Mouse (Mus musculus) NIH3T3 (cell line): ENCODE results near the gene Iqschfp.

Source experiments
- DNase-seq: peaks from one replicate; pipeline ENCODE4 v3.0.0-alpha.2; 2012; ENCODE audit warnings: low read depth

Gene Iqschfp

DNA sequence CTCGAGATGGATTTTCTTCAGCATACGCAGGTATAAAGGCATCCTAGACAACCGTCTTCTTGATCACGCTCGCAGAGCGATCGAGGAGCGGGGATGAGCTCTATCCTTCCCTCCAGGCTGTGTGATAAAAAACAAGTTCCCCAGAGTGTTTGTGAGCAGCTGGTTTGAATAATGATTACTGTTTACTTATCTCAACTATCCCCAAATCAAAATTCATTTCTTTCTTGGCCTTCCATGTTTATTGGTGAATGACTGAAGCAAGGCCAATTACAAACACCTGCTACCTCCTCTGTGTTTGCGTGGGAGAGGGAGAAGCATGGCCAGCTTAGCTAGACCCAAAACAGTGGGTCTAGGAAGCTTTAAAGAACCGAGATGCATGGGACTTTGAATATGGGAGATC lies 712.9 kb downstream of the Iqschfp start:
- DNase-seq: no peak

DNA sequence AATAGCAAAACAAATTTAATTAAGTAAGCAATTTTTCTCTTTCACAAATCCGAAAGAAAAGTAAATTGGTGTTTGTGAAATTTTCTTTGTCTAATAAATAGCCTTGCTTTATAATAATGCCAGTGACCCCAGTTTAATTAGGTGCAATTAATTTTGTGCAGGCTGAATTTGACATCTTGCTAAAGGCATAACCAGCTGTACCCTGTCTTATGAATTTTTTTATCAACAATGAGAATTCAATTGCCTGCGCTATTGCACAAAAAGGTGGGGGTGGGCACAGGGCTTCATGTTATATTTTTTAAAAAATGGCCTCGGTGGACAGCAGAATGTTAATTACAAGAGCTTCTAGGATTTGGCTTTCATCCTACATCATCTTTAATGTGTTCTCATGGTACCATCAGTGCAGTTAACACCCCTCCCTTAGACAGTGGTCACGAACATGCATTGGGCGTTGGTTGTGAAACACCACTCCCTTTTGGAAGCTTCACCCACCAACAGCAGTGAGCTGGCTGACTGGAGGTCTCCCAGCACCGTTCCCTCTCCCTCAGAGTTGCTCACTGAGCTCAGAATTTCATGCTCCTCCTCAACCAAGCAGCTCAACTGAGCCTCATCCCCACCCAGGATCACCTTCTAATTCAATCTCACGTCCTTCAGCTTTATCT lies 714.0 kb downstream of the Iqschfp start:
- no peak for DNase-seq

GRCm38 (mm10) chr3:68606730-68607129 lies 714.7 kb downstream of the Iqschfp start:
- no peak for DNase-seq

DNA sequence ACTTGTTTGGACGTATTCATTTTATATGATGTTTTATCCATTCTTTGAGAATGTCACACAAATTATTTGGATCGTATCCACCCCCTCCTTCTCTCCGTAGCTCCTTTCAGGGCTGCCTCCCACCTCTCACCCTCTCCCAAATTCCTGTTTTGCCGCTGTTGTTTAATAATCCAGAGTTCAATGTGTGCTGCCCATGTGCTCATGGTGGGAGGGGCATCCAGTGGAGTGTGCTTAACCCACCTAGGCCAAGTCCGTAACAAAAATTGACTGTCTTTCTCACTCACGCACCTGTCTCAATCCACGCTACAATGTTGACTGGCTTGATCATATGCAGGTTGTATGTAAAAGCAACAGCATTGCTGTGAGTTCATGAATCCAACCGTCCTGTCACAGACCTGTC lies 715.3 kb downstream of the Iqschfp start:
- DNase-seq: no peak

- DNase-seq: peak; percentile 85
Observed at GRCm38 (mm10) chr3:68608848-68609497, 716.9 kb downstream of the Iqschfp start.

GRCm38 (mm10) chr3:68610011-68610410 lies 718.0 kb downstream of the Iqschfp start:
- peak; percentile 68 for DNase-seq

DNA sequence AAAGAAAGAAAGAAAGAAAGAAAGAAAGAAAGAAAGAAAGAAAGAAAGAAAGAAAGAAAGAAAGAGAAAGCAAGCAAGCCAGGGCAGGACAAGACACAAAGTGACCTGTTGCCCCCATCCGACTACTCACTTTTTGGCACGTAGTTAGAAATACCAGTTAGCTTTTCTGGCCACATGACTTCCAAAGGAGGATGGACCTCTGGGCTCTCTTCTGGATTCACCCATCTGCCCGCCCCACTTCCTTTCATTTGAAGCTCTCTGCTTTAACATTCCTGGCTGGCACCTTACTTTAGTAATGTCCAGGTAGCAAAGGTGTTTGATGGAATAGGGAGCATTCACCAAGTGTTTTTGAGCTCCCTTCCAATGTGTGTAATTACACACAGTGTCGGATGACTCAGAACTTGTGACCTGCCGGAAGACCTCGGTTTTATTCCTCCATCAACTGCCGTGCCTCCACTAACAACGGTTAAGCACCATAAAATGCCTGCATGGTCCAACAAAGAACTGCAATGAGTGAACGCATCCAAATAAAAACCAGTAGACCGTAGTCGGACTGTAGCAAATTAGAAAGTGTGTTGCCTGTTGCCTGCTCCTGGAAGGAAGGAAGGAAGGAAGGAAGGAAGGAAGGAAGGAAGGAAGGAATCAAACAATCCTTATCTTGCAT lies 718.7 kb downstream of the Iqschfp start:
- peak; percentile 32 for DNase-seq

DNA sequence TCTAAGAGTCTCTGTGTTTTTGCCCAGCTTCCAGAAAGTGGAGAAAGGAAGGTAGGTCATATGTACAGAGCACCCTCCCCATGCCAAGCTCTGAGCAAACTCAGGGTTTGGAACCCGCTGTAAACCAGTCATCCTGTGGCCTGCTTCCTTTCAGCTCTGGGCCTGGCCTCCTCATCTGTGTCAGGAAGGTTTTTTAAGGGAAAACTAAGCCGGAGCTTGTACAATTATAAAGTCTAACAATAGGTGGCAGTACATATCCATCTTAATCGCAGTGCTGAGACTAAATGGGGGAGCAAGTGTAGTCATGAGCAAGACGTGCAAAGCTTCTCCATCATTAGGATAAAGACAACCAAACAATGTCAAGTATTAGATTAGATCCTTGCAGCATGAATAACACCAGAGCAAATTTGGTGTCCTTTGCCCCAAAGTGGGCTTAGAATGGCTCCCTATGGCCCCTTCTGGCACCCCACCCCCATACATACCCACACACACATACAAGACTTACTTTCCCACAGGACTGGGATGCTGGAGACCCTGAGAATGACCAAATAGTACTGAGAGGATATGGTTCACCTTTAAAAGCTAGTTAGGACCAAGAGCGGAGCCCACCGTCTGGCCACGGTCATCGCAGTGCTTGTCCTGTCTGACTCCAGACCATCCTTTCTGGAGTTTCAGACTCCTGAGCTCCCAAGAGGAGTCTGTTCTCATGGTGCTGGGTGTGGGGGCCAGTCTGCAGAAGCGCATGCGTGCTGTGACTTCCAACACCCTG lies 723.2 kb downstream of the Iqschfp start:
- DNase-seq: peak; percentile 82

DNA sequence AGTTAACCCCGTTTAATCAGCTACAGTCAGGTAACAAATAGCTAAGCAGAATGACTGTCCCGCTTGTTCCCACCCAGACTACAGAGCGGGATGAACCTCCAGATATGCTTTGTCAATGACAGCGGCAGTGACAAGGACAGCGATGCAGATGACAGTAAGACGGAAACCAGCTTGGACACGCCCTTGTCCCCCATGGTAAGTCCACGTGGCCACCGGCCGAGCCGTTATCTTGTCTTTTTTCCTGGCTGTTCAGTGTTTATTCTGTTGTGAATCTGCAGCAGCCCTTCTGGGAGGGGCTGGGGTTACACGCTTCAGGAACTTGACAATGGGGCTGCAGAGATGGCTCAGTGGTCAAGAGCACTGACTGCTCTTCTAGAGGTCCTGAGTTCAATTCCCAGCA lies 724.3 kb downstream of the Iqschfp start:
- DNase-seq: no peak

GRCm38 (mm10) chr3:68617708-68618107 lies 725.7 kb downstream of the Iqschfp start:
- DNase-seq: no peak

GRCm38 (mm10) chr3:68619097-68619496 lies 727.1 kb downstream of the Iqschfp start:
- DNase-seq: no peak

- no peak for DNase-seq
Observed at GRCm38 (mm10) chr3:68621971-68622370, 729.9 kb downstream of the Iqschfp start.

DNA sequence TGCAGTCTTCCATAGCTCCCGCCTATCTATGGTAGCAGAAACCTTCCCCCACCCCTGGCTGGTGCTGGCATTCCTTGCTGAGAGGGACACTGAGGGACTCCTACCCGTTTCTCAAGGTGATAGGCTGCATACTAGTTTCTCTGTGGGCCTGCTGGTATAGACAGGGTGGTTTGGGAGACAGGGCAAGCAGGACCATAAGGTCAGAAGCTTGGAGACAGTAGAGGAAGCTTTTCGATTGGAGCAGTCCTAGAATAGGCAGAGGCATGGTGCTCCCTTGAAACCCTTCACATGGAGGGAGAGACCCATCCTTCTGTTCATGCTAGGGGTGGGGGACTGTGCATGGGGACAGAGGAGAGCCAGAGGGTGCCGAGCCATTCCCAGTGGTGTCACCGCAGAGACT lies 731.0 kb downstream of the Iqschfp start:
- DNase-seq: no peak

DNA sequence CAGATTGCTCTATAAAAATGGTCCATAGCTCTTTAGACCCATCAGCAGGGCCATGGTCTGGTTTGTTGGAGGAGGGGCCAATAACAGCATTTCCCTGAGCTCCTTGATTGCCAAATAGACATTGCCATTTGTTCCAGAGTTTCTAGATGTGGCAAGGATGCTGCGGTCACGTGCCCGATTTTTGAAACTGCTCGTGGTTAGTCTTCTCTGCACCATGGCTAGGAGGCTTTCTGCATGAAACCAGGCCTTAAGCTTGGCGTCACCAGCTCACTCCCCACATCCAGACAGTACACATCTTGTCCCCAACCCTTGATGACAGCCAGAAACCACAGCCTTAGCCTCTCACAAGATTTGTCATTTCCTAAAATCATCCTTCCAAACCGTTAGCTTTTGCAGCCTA lies 732.4 kb downstream of the Iqschfp start:
- DNase-seq: no peak

- DNase-seq: no peak
Observed at GRCm38 (mm10) chr3:68630261-68630660, 738.2 kb downstream of the Iqschfp start.

GRCm38 (mm10) chr3:68630821-68631220 lies 738.8 kb downstream of the Iqschfp start:
- DNase-seq: peak; percentile 47

- no peak for DNase-seq
Observed at GRCm38 (mm10) chr3:68632714-68633113, 740.7 kb downstream of the Iqschfp start.

GRCm38 (mm10) chr3:68633577-68633976 lies 741.5 kb downstream of the Iqschfp start:
- no peak for DNase-seq

GRCm38 (mm10) chr3:68637960-68638359 lies 745.9 kb downstream of the Iqschfp start:
- no peak for DNase-seq

DNA sequence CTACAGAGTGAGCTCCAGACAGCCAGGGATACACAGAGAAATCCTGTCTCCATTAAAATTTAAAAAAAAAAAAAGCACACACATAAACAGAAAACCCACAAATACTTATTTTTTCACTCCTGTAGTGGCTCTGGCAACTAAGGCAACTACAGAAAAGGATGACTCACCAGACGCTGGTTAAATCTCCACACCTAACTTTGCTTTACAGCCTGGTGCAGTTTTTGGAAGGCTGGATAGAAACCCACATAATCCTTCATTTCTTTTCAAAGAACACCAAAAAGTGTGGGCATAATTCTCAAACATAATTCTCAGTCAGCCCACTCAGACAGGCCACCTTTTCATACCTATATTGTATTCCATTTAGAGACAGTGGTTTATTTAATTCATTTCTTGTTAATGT lies 746.7 kb downstream of the Iqschfp start:
- no peak for DNase-seq

GRCm38 (mm10) chr3:68642935-68643334 lies 750.9 kb downstream of the Iqschfp start:
- no peak for DNase-seq

DNA sequence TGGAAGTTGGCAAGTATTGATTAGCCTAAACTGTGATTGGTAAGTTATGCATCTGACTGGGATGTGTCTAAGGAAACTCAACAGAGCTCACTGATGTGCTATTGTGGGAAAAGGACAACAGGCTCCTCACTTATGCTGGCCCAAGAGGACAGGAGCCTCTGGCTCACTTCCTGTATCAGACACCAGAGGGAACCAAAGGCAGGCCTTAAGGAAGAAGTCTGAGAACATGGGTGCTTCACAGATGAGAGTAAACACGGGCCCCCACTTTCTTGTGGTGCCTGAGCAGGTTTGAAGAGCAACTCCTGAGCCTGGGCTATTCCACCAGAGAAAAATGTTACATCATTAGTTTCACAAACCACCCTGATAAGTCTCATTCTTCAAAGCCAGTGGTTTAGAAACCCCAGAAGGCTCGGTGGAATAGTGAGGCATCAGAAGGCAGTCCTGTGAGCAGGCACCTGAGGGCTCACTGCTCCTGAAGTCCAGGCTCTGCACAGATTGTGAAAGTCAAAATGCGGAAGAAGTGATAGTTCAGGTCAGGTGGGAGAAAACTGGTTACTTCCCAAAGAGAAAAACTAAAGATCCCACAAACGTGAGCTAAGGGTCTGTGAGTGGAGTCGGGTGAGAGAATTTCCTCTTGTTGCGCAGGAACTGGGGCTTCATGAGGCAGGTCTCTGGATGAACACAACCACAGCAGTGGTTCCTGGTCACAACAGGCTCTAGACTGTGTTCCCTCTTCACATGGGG lies 754.5 kb downstream of the Iqschfp start:
- DNase-seq: peak; percentile 57
